Mouse (Mus musculus): ENCODE results near the gene Nf1.

Gene Nf1

GRCm38 (mm10) chr11:79468097-79468496, 128.6 kb downstream of the Nf1 start:
- no peak for DNase-seq

DNA sequence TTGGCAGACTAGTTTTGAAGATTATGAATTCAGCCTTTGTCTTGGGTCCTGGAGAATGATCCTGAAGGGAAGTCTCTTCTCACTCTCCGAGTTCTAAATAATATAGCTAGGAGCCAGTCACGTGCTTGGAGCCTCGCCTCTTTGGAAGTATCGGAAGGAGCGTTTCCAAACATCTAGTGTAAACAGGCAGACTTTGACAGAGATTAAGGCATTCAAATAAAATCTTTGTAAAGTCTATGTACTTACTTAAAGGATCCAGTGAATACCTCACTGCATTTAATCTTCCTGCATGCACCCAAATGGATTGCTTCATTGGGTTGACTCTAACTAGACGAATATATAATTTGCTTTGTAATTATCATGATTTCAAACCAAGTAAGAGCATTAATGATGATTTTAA, 143.9 kb downstream of the Nf1 start:
- no peak for DNase-seq

DNA sequence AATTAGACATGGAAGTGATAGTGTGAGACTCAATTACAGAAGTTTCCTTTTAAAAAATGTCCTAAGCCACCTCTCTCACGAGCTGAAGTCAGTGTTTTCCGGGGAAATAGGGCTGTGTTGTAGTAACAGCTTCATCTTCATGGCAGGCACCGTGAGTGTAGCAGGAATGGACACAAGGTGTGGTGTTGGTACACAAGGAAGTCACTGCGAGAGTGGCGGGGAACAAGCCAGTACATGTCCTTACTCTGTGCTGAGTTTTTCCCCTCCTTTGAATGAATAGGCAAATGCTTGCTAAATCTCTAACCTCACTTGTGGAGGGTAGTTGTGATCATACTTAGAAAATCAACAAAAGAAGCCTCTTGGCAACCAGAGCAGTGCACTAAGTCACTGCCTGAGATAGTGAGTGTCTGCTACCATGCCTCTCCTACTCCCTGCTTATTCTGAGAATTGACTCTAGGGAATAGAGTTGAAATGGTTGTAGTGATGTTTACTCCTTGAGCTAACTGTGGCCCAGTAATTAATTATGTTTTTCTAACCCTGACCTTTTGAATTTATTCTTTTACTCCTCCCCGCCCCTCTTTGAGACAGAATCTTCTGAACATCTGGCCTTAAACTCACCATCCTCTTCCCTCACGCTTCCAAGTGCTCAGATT, 144.5 kb downstream of the Nf1 start:
- DNase-seq: no peak

GRCm38 (mm10) chr11:79484721-79485120, 145.2 kb downstream of the Nf1 start:
- DNase-seq: no peak

DNA sequence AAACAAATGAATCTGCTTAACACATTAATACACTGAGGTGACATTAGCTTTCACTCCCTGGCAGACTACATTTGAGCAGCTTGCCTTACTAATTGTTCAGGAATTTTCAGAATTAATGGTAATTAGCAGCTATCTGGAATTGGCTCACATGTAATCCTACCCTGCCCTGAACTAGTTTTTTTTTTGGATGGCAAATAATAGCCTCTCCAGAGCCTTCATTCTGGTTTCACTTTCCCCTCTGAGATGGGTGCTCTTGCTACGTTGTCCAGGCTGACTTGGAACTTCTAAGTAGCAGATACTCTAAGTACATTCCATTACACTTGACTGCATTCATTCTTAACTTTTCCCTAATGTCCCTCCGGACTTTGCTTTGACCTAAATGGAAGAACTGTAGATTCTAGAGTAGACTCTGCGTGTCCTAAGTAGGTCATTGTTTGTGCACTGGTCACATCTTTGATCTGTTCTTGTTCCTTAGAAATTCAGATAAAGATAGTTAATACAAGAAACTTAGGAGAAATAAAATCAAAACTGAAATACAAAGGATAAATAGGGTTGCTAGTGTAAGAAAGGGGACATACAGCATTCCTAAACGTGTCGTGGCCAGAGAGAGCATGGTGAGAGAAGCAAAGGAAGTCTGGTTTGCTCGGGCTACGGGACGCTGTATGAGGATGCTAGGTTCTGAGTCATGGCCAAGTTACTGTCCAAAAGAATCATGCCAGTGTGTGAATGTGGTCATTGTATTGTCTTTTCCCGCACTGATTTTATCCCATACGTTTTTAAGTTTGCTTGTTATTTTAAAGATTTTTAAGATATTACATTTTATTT, 155.7 kb downstream of the Nf1 start:
- DNase-seq: peak; percentile 19 to 27

DNA sequence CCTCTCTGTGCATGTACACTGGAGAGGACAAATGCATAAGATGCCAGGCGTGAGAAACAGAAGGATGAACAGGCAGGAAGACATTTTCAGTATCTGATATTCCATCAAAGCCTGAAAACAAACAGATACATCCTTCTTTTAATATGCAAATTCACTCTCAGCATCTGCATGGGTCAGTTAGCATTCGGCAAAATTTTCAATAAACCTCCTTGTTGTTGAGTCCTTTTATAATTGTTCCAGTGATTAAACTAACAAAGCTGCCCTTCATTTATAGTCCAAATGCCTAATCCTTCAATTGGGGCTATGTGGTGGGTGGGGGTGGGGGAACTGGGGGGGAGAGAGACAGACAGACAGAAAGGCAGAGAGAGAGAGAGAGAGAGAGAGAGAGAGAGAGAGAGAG, 163.4 kb downstream of the Nf1 start:
- no peak for DNase-seq

DNA sequence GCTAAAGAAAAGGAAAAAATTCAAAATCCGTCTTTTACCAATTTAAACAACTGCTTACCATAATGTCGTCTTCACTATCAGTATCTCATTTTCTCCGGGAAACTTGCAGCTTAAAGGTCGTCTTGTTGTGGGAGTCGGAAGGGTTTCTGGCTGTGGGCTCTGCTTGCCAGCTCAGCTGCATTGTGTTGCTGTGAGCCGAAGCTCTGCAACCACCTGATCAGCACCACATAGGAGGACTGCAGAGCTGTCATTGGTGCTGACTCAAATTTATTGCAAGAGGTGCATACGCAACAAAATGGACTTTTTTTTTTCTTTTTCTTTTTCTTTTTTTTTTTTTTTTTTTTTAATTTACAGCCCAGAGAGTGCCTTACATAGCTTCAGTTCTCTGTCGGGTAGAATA, 164.4 kb downstream of the Nf1 start, which contains the start of gene Omg:
Omg (minus strand) TSS at position 240 of the 400 bp plus-strand sequence.
- peak in 1 of 2 experiments; percentile 24 for DNase-seq

GRCm38 (mm10) chr11:79504506-79504905, 165.0 kb downstream of the Nf1 start:
- no peak for DNase-seq

GRCm38 (mm10) chr11:79511970-79512369, 172.5 kb downstream of the Nf1 start:
- no peak for DNase-seq

GRCm38 (mm10) chr11:79515331-79515730, 175.8 kb downstream of the Nf1 start:
- no peak for DNase-seq

- no peak for DNase-seq
Measured at GRCm38 (mm10) chr11:79515798-79516197, 176.3 kb downstream of the Nf1 start.

DNA sequence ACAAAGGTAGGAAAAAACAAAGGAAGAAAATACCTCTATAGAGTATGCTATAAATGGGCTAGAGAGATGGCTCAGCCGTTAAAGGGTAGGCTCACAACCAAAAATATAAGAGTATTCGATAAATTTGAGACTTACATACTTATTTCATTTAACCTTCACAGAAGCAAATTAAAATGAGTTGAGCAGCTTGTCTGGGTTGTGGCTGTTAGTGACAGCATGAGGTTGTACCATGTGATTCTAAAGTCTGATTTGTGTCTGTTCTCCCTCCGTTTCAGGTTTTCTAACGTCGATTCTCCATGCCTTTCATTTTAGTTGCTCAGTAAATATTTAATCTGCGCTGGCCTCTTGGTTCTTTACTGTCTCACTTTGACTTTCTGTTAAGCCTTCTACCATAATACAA, 179.8 kb downstream of the Nf1 start:
- no peak for DNase-seq

GRCm38 (mm10) chr11:79519878-79520291, 180.4 kb downstream of the Nf1 start:
- DNase-seq: no peak

DNA sequence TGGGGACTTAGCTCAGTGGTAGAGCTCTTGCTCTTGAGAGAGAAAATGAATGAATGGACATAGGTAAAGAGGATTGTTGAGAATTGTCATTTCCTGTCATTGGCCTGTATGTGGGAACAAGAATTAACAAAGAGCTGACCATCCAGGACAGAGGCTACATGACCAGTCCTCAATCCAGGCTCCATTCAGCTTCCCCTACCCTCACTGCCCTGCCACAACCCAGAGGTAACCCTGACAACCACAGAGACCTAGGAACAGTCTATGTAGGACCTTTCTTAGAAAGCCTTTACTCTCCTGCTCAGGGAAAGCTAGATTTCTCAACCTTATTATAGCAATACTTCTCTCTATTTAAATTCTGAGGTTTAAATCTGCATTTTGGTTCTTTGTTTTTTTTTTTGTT, 181.3 kb downstream of the Nf1 start:
- DNase-seq: no peak

GRCm38 (mm10) chr11:79521930-79522329, 182.4 kb downstream of the Nf1 start:
- DNase-seq: no peak

DNA sequence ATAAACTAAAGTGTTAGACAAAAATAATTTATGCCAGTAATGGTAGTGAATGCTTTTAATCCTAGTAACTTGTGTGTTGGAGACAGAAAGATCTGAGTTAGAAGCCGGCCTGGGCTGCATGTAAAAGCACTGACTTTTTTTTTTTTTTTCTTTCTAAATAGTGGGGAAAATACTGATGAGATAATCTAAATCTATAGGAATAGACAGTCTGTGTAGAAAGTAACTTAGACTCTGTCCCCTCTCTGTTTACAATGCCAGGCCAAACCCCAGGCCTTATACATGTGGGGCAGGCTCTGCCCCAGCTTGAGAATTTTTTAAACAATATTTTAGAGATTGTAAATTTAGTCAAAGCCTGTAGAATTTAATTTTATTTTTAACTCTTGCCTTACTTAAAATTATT, 183.5 kb downstream of the Nf1 start:
- no peak for DNase-seq

- no peak for DNase-seq
Measured at GRCm38 (mm10) chr11:79523560-79524309, 184.2 kb downstream of the Nf1 start, which contains the start of gene Evi2b. Gene Evi2b (minus strand): TSS chr11:79523762.

- no peak for DNase-seq
Measured at GRCm38 (mm10) chr11:79524310-79524575, 184.8 kb downstream of the Nf1 start.

DNA sequence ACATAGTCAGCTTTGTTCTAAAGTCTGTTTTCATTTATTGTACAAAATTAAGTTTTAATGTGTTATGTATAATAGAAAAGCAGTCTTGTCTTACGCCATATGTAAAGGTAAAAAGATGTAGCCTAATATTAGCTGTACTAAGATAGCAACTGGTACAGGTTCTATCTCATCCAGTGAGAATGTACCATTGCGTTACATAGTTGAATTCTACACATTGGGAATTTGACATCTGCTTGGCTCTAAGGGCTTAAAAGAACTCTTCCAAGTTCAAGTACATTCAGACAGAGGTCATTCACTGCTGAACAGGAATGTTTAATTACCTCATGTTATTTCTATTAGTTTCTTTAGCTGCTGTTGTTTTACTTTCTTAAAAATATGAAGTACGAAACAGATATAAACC, 187.1 kb downstream of the Nf1 start:
- no peak for DNase-seq

GRCm38 (mm10) chr11:79527015-79527738, 187.7 kb downstream of the Nf1 start:
- no peak for DNase-seq

DNA sequence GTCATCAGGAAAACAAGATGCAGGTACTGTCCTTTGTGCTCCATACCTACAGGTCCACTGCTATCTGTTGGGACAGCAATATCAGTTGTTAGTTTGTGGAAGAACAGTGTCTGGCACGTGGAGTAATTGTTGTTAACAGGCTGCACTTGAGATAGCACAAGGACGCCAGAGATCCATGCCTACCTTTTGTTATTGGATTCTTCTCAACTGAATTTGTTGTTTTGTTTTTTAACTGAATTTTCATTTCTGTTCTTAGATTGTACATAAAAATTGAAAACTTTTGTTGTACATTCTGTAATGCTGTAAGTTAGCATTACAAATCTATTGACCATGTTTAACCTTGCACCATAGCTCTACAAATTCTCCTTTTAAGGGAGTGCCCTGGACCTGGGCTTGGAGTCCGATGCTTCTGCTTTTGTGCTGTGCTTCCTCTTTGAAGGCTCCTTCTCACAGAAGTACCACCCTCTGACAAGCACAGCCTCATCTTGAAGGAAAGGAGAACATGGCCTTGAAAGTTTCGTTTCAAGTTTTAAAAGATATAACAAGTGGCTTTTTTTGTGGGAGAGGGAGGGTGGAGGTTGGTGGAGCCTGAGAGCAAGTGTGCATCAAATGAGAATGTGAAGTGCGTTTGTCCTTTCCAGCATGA, 188.4 kb downstream of the Nf1 start:
- DNase-seq: no peak

DNA sequence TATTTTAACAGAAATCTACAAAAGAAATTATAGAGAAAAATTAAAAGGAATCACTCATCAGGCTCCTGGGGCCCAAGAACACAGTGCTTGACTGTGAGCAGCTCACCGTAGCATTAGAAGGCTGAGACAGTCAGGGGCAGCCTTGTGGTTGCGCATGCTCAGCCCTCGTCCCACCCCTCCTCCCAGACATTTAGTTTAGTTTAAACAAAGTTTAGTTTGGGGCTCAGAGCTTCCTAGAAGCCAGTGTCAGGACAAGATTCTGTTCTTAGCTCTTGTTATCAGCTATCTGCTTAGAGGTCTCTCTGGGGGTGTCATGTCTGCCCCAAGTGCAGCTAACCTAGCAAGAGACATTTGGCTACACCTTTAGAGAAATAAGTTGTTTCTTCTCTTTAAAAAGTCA, 189.1 kb downstream of the Nf1 start:
- no peak for DNase-seq

- no peak for DNase-seq
Measured at GRCm38 (mm10) chr11:79529226-79529625, 189.7 kb downstream of the Nf1 start.

All from cerebellum, adult 18-20 months (tissue).